Mouse (Mus musculus): ENCODE data around the gene Pdcd6ip.

DNA sequence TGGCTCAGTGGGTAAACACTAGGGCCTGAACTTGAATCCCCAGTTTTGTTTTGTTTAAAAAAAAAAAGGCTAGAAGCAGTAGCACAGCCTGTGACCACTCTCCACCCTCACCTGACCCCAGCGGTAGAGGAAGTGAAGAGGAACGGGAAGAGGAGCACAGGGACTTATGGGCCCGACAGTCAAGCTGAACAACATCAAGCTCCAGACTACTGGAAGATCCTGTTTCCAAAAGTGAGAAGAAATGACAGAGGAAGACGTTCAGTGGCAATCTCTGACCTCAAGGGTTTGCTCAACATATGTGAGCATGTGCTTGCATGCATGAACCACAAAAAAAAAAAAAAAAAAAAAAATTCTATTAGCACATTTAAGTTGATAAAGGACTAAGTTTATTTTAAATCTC is 44.6 kb downstream of the Pdcd6ip start:
- no peak for TF ChIP-seq USF1 (IDR thresholded peaks at IDR 0.05; ENCODE audit: low read depth)
- TF ChIP-seq POLR2A (IDR thresholded peaks at IDR 0.05; ENCODE audit: insufficient read length, low read depth), result no peak
- no peak for TF ChIP-seq REST (IDR thresholded peaks at IDR 0.05; ENCODE audit: insufficient read depth, insufficient read length)
- TF ChIP-seq MAX (IDR thresholded peaks at IDR 0.05; ENCODE audit: low read depth), result no peak
- TF ChIP-seq E2F4 (IDR thresholded peaks at IDR 0.05; ENCODE audit: insufficient read depth), result no peak
- no peak for TF ChIP-seq MYOG (IDR thresholded peaks at IDR 0.05; ENCODE audit: control insufficient read depth in 1 of 3, insufficient read depth in 1 of 3, insufficient read length in 2 of 3, low read depth in 2 of 3)

Measured in myocyte (in vitro differentiated cells).